Mouse (Mus musculus) kidney, adult 2 months (tissue): Measurements from ENCODE around the gene 1600014C10Rik. TPM values are rescaled to one million over a fixed set of nuclear protein-coding genes. Genes with fewer than 3 reads are reported as not detected.

Experiments
- DNase-seq: peaks from one replicate; pipeline ENCODE4 v3.0.0; 2021
- H3K27ac ChIP-seq: fragments of 200-500 bp; 2 replicates; pipeline ENCODE4 v1.5.1; 2012; ENCODE audit warnings: low read depth, low read length, control low read depth, inconsistent platforms; ENCODE audit not compliant: insufficient read depth
- H3K27me3 ChIP-seq: fragments of 200-500 bp; replicated peaks from 2 replicates; pipeline ENCODE4 v1.6.1; 2012; ENCODE audit warnings: mild to moderate bottlenecking, moderate library complexity, low read length, inconsistent platforms; ENCODE audit not compliant: control insufficient read depth, insufficient read depth
- H3K36me3 ChIP-seq: fragments of 200-500 bp; 2 replicates; pipeline ENCODE4 v1.6.1; 2012; ENCODE audit warnings: mild to moderate bottlenecking, moderate library complexity, low read length, inconsistent platforms; ENCODE audit not compliant: control insufficient read depth, insufficient read depth
- H3K4me1 ChIP-seq: fragments of 200-500 bp; 2 replicates; pipeline ENCODE4 v1.6.1; 2011; ENCODE audit warnings: low read length; ENCODE audit not compliant: control insufficient read depth, insufficient read depth
- H3K4me3 ChIP-seq: fragments of 200-500 bp; 2 replicates; pipeline ENCODE4 v1.5.1; 2011; ENCODE audit warnings: mild to moderate bottlenecking, low read depth, low read length, control low read depth; ENCODE audit not compliant: insufficient read depth
- CTCF ChIP-seq: fragments of 200-500 bp; conservative IDR thresholded peaks from 2 replicates; pipeline ENCODE4 v1.5.1; 2011; ENCODE audit warnings: low read depth, mild to moderate bottlenecking, control low read depth, low read length, moderate library complexity, mixed read lengths; ENCODE audit not compliant: insufficient read depth, insufficient read length
- POLR2A ChIP-seq: fragments of 200-500 bp; IDR thresholded peaks from one replicate; pipeline ENCODE4 v1.6.1; 2011; ENCODE audit warnings: low read depth, low read length, control low read depth
- WGBS: fragments of 180-500 bp; shearing (Covaris S2); methylation state at CpG from one replicate; pipeline ENCODE4 v1.1.7; 2018; 5-methylcytosine and 5-hydroxymethylcytosine counted together
- polyA plus RNA-seq: library from polyadenylated mRNA; depleted of rRNA; stranded (reverse); fragments of >200 nt; gene quantifications from 2 replicates; pipeline ENCODE4 v1.2.3, GENCODE M21; 2012; rRNA removed

1600014C10Rik gene
- polyA plus RNA-seq: 31.0 and 39.7 TPM in 2 replicates

GRCm38 (mm10) chr7:38182962-38183687, at the start of gene 1600014C10Rik:
Gene 1600014C10Rik, plus strand, starts transcription at chr7:38183217.
- TF ChIP-seq POLR2A (no peak), CTCF (no peak)
- WGBS: 3% methylated on average over 28 of the region's 28 CpGs
- H3K36me3 ChIP-seq: no peaks in the 10 kb centered on the region
- peak within 1 kb of the TSS; percentile 57 for H3K4me3 ChIP-seq
- H3K27me3 ChIP-seq: no peaks in the 10 kb centered on the region
- peak; percentile 74 for DNase-seq
- peaks cover 2% of the 10 kb centered on the region; the same call in 1 of the 2 replicates for H3K4me1 ChIP-seq
- H3K27ac ChIP-seq: peak within 1 kb of the TSS; percentile 74

DNA sequence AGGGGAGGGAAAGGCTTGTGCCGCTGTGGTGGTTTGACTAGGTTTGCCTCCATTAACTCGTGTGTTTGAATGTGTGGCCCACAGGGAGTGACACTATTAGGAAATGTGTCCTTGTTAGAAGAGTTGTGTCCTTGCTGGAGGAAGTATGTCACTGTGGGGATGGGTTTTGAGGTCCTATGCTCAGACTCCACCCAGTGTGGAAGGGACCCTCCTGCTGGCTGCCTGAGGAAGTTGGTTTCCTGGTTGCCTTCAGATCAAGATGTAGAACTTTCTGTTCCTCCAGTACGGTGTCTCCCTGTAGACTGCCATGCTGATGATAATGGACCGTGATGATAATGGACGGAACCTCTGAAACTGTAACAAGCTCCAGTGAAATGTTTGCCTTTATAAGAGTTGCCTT, 48.5 kb upstream of the 1600014C10Rik start:
- no peaks in the 10 kb centered on the region for H3K27me3 ChIP-seq
- WGBS: 91% methylated on average over 5 of the region's 5 CpGs
- TF ChIP-seq CTCF (no peak), POLR2A (no peak)
- no peak for DNase-seq
- no peak overlapping the region for H3K4me3 ChIP-seq
- H3K27ac ChIP-seq: no peak overlapping the region
- H3K36me3 ChIP-seq: no peaks in the 10 kb centered on the region
- H3K4me1 ChIP-seq: no peaks in the 10 kb centered on the region

- no peak for TF ChIP-seq CTCF
- TF ChIP-seq POLR2A: no peak
- DNase-seq: no peak
- Histone ChIP-seq H3K27me3 (no peaks in the 10 kb centered on the region), H3K36me3 (no peaks in the 10 kb centered on the region), H3K4me3 (no peak overlapping the region), H3K27ac (no peak overlapping the region), H3K4me1 (no peaks in the 10 kb centered on the region)
- 33% methylated on average over 9 of the region's 9 CpGs for WGBS
Measured at GRCm38 (mm10) chr7:38140324-38140723, 42.7 kb upstream of the 1600014C10Rik start.

- no peaks in the 10 kb centered on the region for H3K27me3 ChIP-seq
- WGBS: 57% methylated on average over 13 of the region's 13 CpGs
Measured at GRCm38 (mm10) chr7:38141747-38142545, 41.1 kb upstream of the 1600014C10Rik start.

GRCm38 (mm10) chr7:38147477-38147876, 35.5 kb upstream of the 1600014C10Rik start:
- 0 out of 2 replicates have a peak, but pooled peaks have one; percentile 12 for TF ChIP-seq CTCF
- no peak for TF ChIP-seq POLR2A
- no peak overlapping the region for H3K27ac ChIP-seq
- no peaks in the 10 kb centered on the region for H3K4me1 ChIP-seq
- no peak for DNase-seq
- 88% methylated on average over 6 of the region's 6 CpGs for WGBS
- no peak overlapping the region for H3K4me3 ChIP-seq
- no peaks in the 10 kb centered on the region for H3K27me3 ChIP-seq
- H3K36me3 ChIP-seq: no peaks in the 10 kb centered on the region

More at GRCm38 (mm10) chr7:38141747-38142545, 41.1 kb upstream of the 1600014C10Rik start:
- TF ChIP-seq CTCF (peak; percentile 88), POLR2A (no peak)
- Histone ChIP-seq H3K4me3 (no peak overlapping the region), H3K27ac (no peak overlapping the region), H3K36me3 (no peaks in the 10 kb centered on the region), H3K4me1 (no peaks in the 10 kb centered on the region)
- peak; percentile 83 for DNase-seq

GRCm38 (mm10) chr7:38151706-38152312, 31.2 kb upstream of the 1600014C10Rik start:
- H3K4me3 ChIP-seq: no peak overlapping the region
- WGBS: 71% methylated on average over 14 of the region's 14 CpGs
- H3K27ac ChIP-seq: no peak overlapping the region
- H3K4me1 ChIP-seq: no peaks in the 10 kb centered on the region
- no peak for DNase-seq
- no peaks in the 10 kb centered on the region for H3K36me3 ChIP-seq
- no peaks in the 10 kb centered on the region for H3K27me3 ChIP-seq
- TF ChIP-seq CTCF (no peak), POLR2A (no peak)
